Mouse (Mus musculus): ENCODE measurements around the gene 2900026A02Rik. TPM values are rescaled to one million over a fixed set of nuclear protein-coding genes. Genes with fewer than 3 reads are reported as not detected.

The 2900026A02Rik gene
- polyA plus RNA-seq, 1 experiment from 2014 or later = 2.1 TPM

- no peak for ATAC-seq
- no peaks in the 10 kb centered on the region for H3K9me3 ChIP-seq (replicated peaks; ENCODE audit: control insufficient read depth, low read length)
- DNase-seq (ENCODE audit: low spot score) = no peak
- H3K27ac ChIP-seq (ENCODE audit: low read depth, low read length) = no peak overlapping the region
- 66% methylated on average over 11 of the region's 11 CpGs for WGBS
- H3K4me2 ChIP-seq (ENCODE audit: low read length) = no peak overlapping the region
- H3K36me3 ChIP-seq (ENCODE audit: control insufficient read depth, insufficient read depth, low read length) = no peaks in the 10 kb centered on the region
- H3K4me3 ChIP-seq (ENCODE audit: low read depth, low read length) = no peak overlapping the region
- H3K9ac ChIP-seq (ENCODE audit: low read length) = no peak overlapping the region
- peaks cover 12% of the 10 kb centered on the region for H3K4me1 ChIP-seq (ENCODE audit: control insufficient read depth, insufficient read depth, low read length)
- no peaks in the 10 kb centered on the region; the same call in 1 of the 2 replicates for H3K27me3 ChIP-seq (replicated peaks; ENCODE audit: control insufficient read depth, insufficient read depth, low read length)
These were observed 78.5 kb downstream of the 2900026A02Rik start for GRCm38 (mm10) chr5:113142486-113142885.

GRCm38 (mm10) chr5:113142018-113142417 is 79.0 kb downstream of the 2900026A02Rik start:
- Histone ChIP-seq H3K27ac (ENCODE audit: low read depth, low read length) (no peak overlapping the region), H3K36me3 (ENCODE audit: control insufficient read depth, insufficient read depth, low read length) (no peaks in the 10 kb centered on the region), H3K4me3 (ENCODE audit: low read depth, low read length) (no peak overlapping the region), H3K9me3 (replicated peaks; ENCODE audit: control insufficient read depth, low read length) (no peaks in the 10 kb centered on the region), H3K4me2 (ENCODE audit: low read length) (no peak overlapping the region), H3K27me3 (replicated peaks; ENCODE audit: control insufficient read depth, insufficient read depth, low read length) (no peaks in the 10 kb centered on the region; the same call in 1 of the 2 replicates), H3K9ac (ENCODE audit: low read length) (no peak overlapping the region), H3K4me1 (ENCODE audit: control insufficient read depth, insufficient read depth, low read length) (peaks cover 15% of the 10 kb centered on the region)
- no peak for DNase-seq (ENCODE audit: low spot score)
- ATAC-seq = no peak
- 94% methylated on average over 5 of the region's 5 CpGs for WGBS

GRCm38 (mm10) chr5:113140872-113141271 is 80.2 kb downstream of the 2900026A02Rik start:
- Histone ChIP-seq H3K9me3 (replicated peaks; ENCODE audit: control insufficient read depth, low read length) (no peaks in the 10 kb centered on the region), H3K27me3 (replicated peaks; ENCODE audit: control insufficient read depth, insufficient read depth, low read length) (no peaks in the 10 kb centered on the region; the same call in 1 of the 2 replicates), H3K4me1 (ENCODE audit: control insufficient read depth, insufficient read depth, low read length) (peaks cover 16% of the 10 kb centered on the region), H3K4me2 (ENCODE audit: low read length) (no peak overlapping the region), H3K4me3 (ENCODE audit: low read depth, low read length) (no peak overlapping the region), H3K36me3 (ENCODE audit: control insufficient read depth, insufficient read depth, low read length) (no peaks in the 10 kb centered on the region), H3K27ac (ENCODE audit: low read depth, low read length) (no peak overlapping the region), H3K9ac (ENCODE audit: low read length) (no peak overlapping the region)
- no peak for DNase-seq (ENCODE audit: low spot score)
- ATAC-seq = no peak
- WGBS = 96% methylated on average over 5 of the region's 5 CpGs

GRCm38 (mm10) chr5:113140051-113140450 is 81.0 kb downstream of the 2900026A02Rik start:
- DNase-seq (ENCODE audit: low spot score) = no peak
- no peak for ATAC-seq
- Histone ChIP-seq H3K36me3 (ENCODE audit: control insufficient read depth, insufficient read depth, low read length) (no peaks in the 10 kb centered on the region), H3K27ac (ENCODE audit: low read depth, low read length) (no peak overlapping the region), H3K9ac (ENCODE audit: low read length) (no peak overlapping the region), H3K27me3 (replicated peaks; ENCODE audit: control insufficient read depth, insufficient read depth, low read length) (no peaks in the 10 kb centered on the region; the same call in 1 of the 2 replicates), H3K4me3 (ENCODE audit: low read depth, low read length) (no peak overlapping the region), H3K4me1 (ENCODE audit: control insufficient read depth, insufficient read depth, low read length) (peaks cover 17% of the 10 kb centered on the region), H3K9me3 (replicated peaks; ENCODE audit: control insufficient read depth, low read length) (no peaks in the 10 kb centered on the region), H3K4me2 (ENCODE audit: low read length) (no peak overlapping the region)
- WGBS = 94% methylated on average over 3 of the region's 3 CpGs

GRCm38 (mm10) chr5:113139064-113139726 is 81.8 kb downstream of the 2900026A02Rik start:
- Histone ChIP-seq H3K4me3 (ENCODE audit: low read depth, low read length) (peak overlapping the region; percentile 39), H3K36me3 (ENCODE audit: control insufficient read depth, insufficient read depth, low read length) (no peaks in the 10 kb centered on the region), H3K27me3 (replicated peaks; ENCODE audit: control insufficient read depth, insufficient read depth, low read length) (no peaks in the 10 kb centered on the region; the same call in 1 of the 2 replicates), H3K4me1 (ENCODE audit: control insufficient read depth, insufficient read depth, low read length) (peaks cover 19% of the 10 kb centered on the region), H3K9ac (ENCODE audit: low read length) (peak overlapping the region; percentile 66), H3K27ac (ENCODE audit: low read depth, low read length) (peak overlapping the region; percentile 1; the same call in 1 of the 2 replicates), H3K9me3 (replicated peaks; ENCODE audit: control insufficient read depth, low read length) (no peaks in the 10 kb centered on the region), H3K4me2 (ENCODE audit: low read length) (peak overlapping the region; percentile 94)
- 67% methylated on average over 7 of the region's 7 CpGs for WGBS
- ATAC-seq (peak; percentile 54), DNase-seq (ENCODE audit: low spot score) (no peak)

- WGBS = under 1% methylated on average over 43 of the region's 43 CpGs
- Histone ChIP-seq H3K9me3 (replicated peaks; ENCODE audit: control insufficient read depth, low read length) (no peaks in the 10 kb centered on the region), H3K4me1 (ENCODE audit: control insufficient read depth, insufficient read depth, low read length) (peaks cover 19% of the 10 kb centered on the region), H3K27ac (ENCODE audit: low read depth, low read length) (peak overlapping the region; percentile 44; the same call in 1 of the 2 replicates), H3K9ac (ENCODE audit: low read length) (peak overlapping the region; percentile 66), H3K36me3 (ENCODE audit: control insufficient read depth, insufficient read depth, low read length) (no peaks in the 10 kb centered on the region), H3K27me3 (replicated peaks; ENCODE audit: control insufficient read depth, insufficient read depth, low read length) (no peaks in the 10 kb centered on the region; the same call in 1 of the 2 replicates), H3K4me2 (ENCODE audit: low read length) (peak overlapping the region; percentile 94), H3K4me3 (ENCODE audit: low read depth, low read length) (peak overlapping the region; percentile 39)
- DNase-seq (ENCODE audit: low spot score) = peak; percentile 79
- ATAC-seq = peak; percentile 73
These were observed 82.5 kb downstream of the 2900026A02Rik start for GRCm38 (mm10) chr5:113138319-113139063.

GRCm38 (mm10) chr5:113137691-113138318 is 83.2 kb downstream of the 2900026A02Rik start:
- DNase-seq (ENCODE audit: low spot score) (no peak), ATAC-seq (no peak)
- H3K9ac ChIP-seq (ENCODE audit: low read length) = peak overlapping the region; percentile 66
- peak overlapping the region; percentile 44; the same call in 1 of the 2 replicates for H3K27ac ChIP-seq (ENCODE audit: low read depth, low read length)
- H3K36me3 ChIP-seq (ENCODE audit: control insufficient read depth, insufficient read depth, low read length) = no peaks in the 10 kb centered on the region
- peak overlapping the region; percentile 94 for H3K4me2 ChIP-seq (ENCODE audit: low read length)
- peak overlapping the region; percentile 39 for H3K4me3 ChIP-seq (ENCODE audit: low read depth, low read length)
- H3K4me1 ChIP-seq (ENCODE audit: control insufficient read depth, insufficient read depth, low read length) = peaks cover 24% of the 10 kb centered on the region
- no peaks in the 10 kb centered on the region for H3K9me3 ChIP-seq (replicated peaks; ENCODE audit: control insufficient read depth, low read length)
- H3K27me3 ChIP-seq (replicated peaks; ENCODE audit: control insufficient read depth, insufficient read depth, low read length) = no peaks in the 10 kb centered on the region; the same call in 1 of the 2 replicates
- 12% methylated on average over 36 of the region's 36 CpGs for WGBS

GRCm38 (mm10) chr5:113136951-113137487 is 84.0 kb downstream of the 2900026A02Rik start:
- peak overlapping the region; percentile 94 for H3K4me2 ChIP-seq (ENCODE audit: low read length)
- no peaks in the 10 kb centered on the region; the same call in 1 of the 2 replicates for H3K27me3 ChIP-seq (replicated peaks; ENCODE audit: control insufficient read depth, insufficient read depth, low read length)
- WGBS = 67% methylated on average over 13 of the region's 13 CpGs
- no peaks in the 10 kb centered on the region for H3K36me3 ChIP-seq (ENCODE audit: control insufficient read depth, insufficient read depth, low read length)
- peak overlapping the region; percentile 66; the same call in 1 of the 2 replicates for H3K9ac ChIP-seq (ENCODE audit: low read length)
- H3K9me3 ChIP-seq (replicated peaks; ENCODE audit: control insufficient read depth, low read length) = no peaks in the 10 kb centered on the region
- peaks cover 30% of the 10 kb centered on the region for H3K4me1 ChIP-seq (ENCODE audit: control insufficient read depth, insufficient read depth, low read length)
- H3K4me3 ChIP-seq (ENCODE audit: low read depth, low read length) = peak overlapping the region; percentile 39
- no peak overlapping the region for H3K27ac ChIP-seq (ENCODE audit: low read depth, low read length)
- ATAC-seq = no peak
- DNase-seq (ENCODE audit: low spot score) = no peak

Measured in forebrain, embryonic 14.5 days (tissue).